Mouse (Mus musculus) heart, postnatal 0 days (tissue): ENCODE measurements around the gene Adarb1. TPM values are rescaled to one million over a fixed set of nuclear protein-coding genes. Genes with fewer than 3 reads are reported as not detected.
A peak's percentile ranks its signal among the peaks of the same experiment; 100 is the strongest.

Source experiments
- ATAC-seq: fragments of 200-750 bp; cut with Nextera tagmentation; 2 replicates; pipeline ENCODE4 v1.8.0; 2017; ENCODE audit warnings: low read depth, moderate number of reproducible peaks, moderate library complexity; ENCODE audit not compliant: insufficient read depth
- DNase-seq: peaks from one replicate; pipeline ENCODE4 v3.0.0-alpha.2; 2016; ENCODE audit warnings: low spot score
- H3K27ac ChIP-seq: fragments of 300-500 bp; sonication (generic); 2 replicates; pipeline ENCODE4 v1.5.1; 2014; ENCODE audit warnings: low read depth, mild to moderate bottlenecking
- H3K27me3 ChIP-seq: fragments of 300-500 bp; sonication (generic); 2 replicates; pipeline ENCODE4 v1.6.1; 2014; ENCODE audit warnings: low read length, mixed read lengths; ENCODE audit not compliant: control insufficient read depth, insufficient read depth
- H3K36me3 ChIP-seq: fragments of 300-500 bp; sonication (generic); replicated peaks from 2 replicates; pipeline ENCODE4 v1.6.1; 2014; ENCODE audit warnings: low read length, mixed read lengths; ENCODE audit not compliant: control insufficient read depth, insufficient read depth
- H3K4me1 ChIP-seq: fragments of 300-500 bp; sonication (generic); 2 replicates; pipeline ENCODE4 v1.6.1; 2014; ENCODE audit warnings: antibody characterized with exemption; ENCODE audit not compliant: control insufficient read depth, insufficient read depth
- H3K4me2 ChIP-seq: fragments of 300-500 bp; sonication (generic); 2 replicates; pipeline ENCODE4 v1.6.1; 2014; ENCODE audit warnings: low read depth, mild to moderate bottlenecking, low read length, moderate library complexity
- H3K4me3 ChIP-seq: fragments of 300-500 bp; sonication (generic); 2 replicates; pipeline ENCODE4 v1.5.1; 2014; ENCODE audit warnings: low read depth, low read length
- H3K9ac ChIP-seq: fragments of 300-500 bp; sonication (generic); replicated peaks from 2 replicates; pipeline ENCODE4 v1.6.1; 2014; ENCODE audit warnings: low read depth, low read length, mixed read lengths
- H3K9me3 ChIP-seq: fragments of 300-500 bp; sonication (generic); replicated peaks from 2 replicates; pipeline ENCODE4 v1.6.1; 2016; ENCODE audit warnings: low read length; ENCODE audit not compliant: control insufficient read depth
- CTCF ChIP-seq: IDR thresholded peaks from 2 replicates; pipeline ENCODE4 v1.5.1; 2016; ENCODE audit warnings: antibody characterized with exemption, control low read depth, low read depth
- EP300 ChIP-seq: IDR thresholded peaks from 2 replicates; pipeline ENCODE4 v1.6.1; 2016; ENCODE audit warnings: antibody characterized with exemption, low read depth
- WGBS: fragments of 180-500 bp; shearing (Covaris S2); extraction: QIAGEN DNeasy Blood & Tissue Kit; methylation state at CpG from one replicate; pipeline ENCODE4 v1.1.7; 2014; 5-methylcytosine and 5-hydroxymethylcytosine counted together
- polyA plus RNA-seq: library from polyadenylated mRNA; unstranded; fragments of >200 nt; fragmentation: Nextera tagmentation; extraction: Ambion mirVana; gene quantifications from 2 replicates; pipeline ENCODE4 v1.2.1, GENCODE M21; 2015
- total RNA-seq: library from RNA; depleted of rRNA; stranded (reverse); fragments of >200 nt; gene quantifications from 2 replicates; pipeline ENCODE4 v1.2.3, GENCODE M21; 2014; ENCODE audit warnings: low replicate concordance; rRNA removed

Gene Adarb1
- total and polyA plus RNA-seq, 2 experiments from 2014 or later, result 7.8 to 23.7 TPM

DNA sequence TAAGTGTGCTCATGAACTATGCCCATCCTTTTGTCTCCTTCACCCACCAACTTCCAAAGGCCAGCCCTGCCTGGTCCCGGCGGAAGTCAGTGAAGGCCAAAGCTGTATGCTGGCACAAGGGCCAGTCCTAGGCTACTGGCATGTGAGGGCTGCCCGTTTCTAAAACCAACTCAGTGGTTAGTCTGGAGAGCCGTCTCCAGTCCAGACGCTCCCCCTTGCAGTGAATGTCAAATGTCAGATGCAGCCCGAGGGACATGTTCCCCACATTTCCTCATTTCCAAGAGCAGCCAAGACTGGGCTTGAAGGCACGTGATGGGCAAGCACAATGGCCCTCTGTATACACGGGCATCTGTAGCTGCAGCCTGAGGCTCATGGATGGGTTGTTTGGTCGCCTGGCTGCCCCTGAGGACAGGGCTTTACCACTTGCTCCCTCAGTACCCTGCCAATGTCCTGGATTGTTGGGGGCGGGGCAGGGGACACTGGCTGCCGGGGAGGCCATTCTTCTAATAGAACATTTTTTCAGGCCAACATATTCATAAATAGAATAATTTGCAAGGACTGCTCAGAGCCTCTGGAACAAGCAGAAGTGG is 174.4 kb downstream of the Adarb1 start:
- Histone ChIP-seq H3K9ac (no peak overlapping the region), H3K4me3 (no peak overlapping the region)
- no peak for DNase-seq

DNA sequence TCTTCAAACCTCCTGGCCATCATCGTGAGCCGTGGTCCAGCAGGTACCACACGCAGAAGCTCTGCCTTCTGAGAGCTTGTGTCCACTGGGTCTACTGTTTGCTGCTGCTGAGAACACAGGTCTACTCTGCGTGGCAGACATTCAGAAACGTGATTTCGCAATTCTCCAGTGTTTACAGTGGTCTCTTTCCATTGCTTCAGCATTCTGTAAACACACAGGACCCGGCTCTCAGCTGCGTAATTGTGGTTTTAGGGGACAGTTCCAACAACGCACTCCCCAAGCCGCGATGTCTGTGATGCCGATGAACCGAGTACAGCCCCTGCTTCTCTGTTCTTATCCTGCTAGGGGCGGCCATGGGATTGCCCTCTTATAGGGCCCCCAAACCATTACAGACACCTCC is 175.2 kb downstream of the Adarb1 start:
- Histone ChIP-seq H3K4me1 (no peaks in the 10 kb centered on the region), H3K27me3 (no peaks in the 10 kb centered on the region), H3K4me2 (no peak overlapping the region), H3K4me3 (no peak overlapping the region), H3K9me3 (no peaks in the 10 kb centered on the region), H3K36me3 (no peaks in the 10 kb centered on the region), H3K27ac (no peak overlapping the region), H3K9ac (no peak overlapping the region)
- TF ChIP-seq EP300 (no peak), CTCF (no peak)
- ATAC-seq, result no peak
- 86% methylated on average over 14 of the region's 14 CpGs for WGBS
- DNase-seq, result no peak

More for the DNA sequence above, 174.4 kb downstream of the Adarb1 start:
- no peaks in the 10 kb centered on the region for H3K36me3 ChIP-seq
- no peak overlapping the region for H3K27ac ChIP-seq
- H3K4me1 ChIP-seq, result no peaks in the 10 kb centered on the region
- no peak for TF ChIP-seq EP300
- TF ChIP-seq CTCF, result no peak
- no peak overlapping the region for H3K4me2 ChIP-seq
- 72% methylated on average over 11 of the region's 11 CpGs for WGBS
- no peak for ATAC-seq
- no peaks in the 10 kb centered on the region for H3K9me3 ChIP-seq
- H3K27me3 ChIP-seq, result no peaks in the 10 kb centered on the region

DNA sequence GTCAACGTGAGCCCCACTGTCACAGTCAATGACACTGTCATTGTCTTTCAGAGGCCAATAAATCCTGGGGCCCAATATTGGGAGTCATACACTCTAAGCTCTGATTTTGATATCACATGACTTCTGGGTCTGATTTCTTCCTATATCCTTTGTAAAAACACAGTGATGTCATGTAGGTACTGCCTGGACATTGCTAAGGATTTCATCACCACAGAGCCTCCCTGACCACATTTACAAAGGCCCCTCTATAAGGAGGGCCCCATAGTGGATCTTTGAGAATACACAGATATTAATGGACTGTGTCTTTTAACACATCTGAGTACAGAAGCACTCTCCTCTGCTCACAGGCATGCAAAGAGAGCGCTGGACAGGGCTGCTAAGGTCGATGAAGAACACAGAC is 175.7 kb downstream of the Adarb1 start:
- no peaks in the 10 kb centered on the region for H3K9me3 ChIP-seq
- WGBS, result 71% methylated on average over 3 of the region's 3 CpGs
- H3K4me3 ChIP-seq, result no peak overlapping the region
- no peaks in the 10 kb centered on the region for H3K4me1 ChIP-seq
- H3K27ac ChIP-seq, result no peak overlapping the region
- H3K27me3 ChIP-seq, result no peaks in the 10 kb centered on the region
- no peak for ATAC-seq
- TF ChIP-seq CTCF (no peak), EP300 (no peak)
- no peaks in the 10 kb centered on the region for H3K36me3 ChIP-seq
- no peak for DNase-seq
- no peak overlapping the region for H3K9ac ChIP-seq
- H3K4me2 ChIP-seq, result no peak overlapping the region

DNA sequence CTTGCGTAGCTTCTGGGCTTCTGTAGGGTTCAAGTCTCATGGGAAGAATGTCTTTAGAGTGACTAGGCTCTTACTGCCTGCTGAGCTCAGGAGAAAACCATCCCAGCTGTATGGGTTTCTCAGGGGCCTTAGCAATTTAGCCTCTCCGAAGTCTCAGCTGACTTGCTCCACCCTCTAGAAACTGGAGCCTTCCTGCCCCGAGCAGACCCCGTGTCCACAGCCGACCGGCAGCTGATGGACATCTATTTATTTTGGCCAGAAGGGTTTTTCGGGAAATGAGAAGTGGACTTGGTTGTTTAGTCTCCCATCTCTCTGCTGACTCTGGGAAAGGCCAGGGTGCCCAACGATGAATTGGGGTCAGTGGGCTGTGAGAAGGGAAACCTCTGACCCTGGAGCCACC is 177.3 kb downstream of the Adarb1 start:
- no peaks in the 10 kb centered on the region for H3K9me3 ChIP-seq
- ATAC-seq (no peak; the same call in 1 of the 2 replicates), DNase-seq (peak; percentile 12)
- no peak overlapping the region for H3K4me2 ChIP-seq
- H3K27ac ChIP-seq, result no peak overlapping the region
- no peaks in the 10 kb centered on the region for H3K4me1 ChIP-seq
- no peak overlapping the region for H3K9ac ChIP-seq
- no peaks in the 10 kb centered on the region for H3K27me3 ChIP-seq
- H3K4me3 ChIP-seq, result no peak overlapping the region
- H3K36me3 ChIP-seq, result no peaks in the 10 kb centered on the region
- TF ChIP-seq CTCF (no peak), EP300 (no peak)
- WGBS, result 75% methylated on average over 8 of the region's 8 CpGs

Other genes starting within 250 kb of the Adarb1 start
- gene Pofut2, start 159.1 kb downstream of the Adarb1 start, total RNA-seq, result 78.8 and 94.1 TPM in 2 replicates
- 71.1 and 72.4 TPM in 2 replicates for gene Pofut2, start 159.1 kb downstream of the Adarb1 start, polyA plus RNA-seq
- 18.1 and 32.1 TPM in 2 replicates for gene Fam207a, start 97.5 kb upstream of the Adarb1 start, total RNA-seq
- gene Fam207a, start 97.5 kb upstream of the Adarb1 start, polyA plus RNA-seq, result 16.1 and 16.2 TPM in 2 replicates
- 0.69 and 12.2 TPM in 2 replicates for gene Itgb2, start 112.0 kb upstream of the Adarb1 start, total RNA-seq
- gene Itgb2, start 112.0 kb upstream of the Adarb1 start, polyA plus RNA-seq, result 1.4 and 1.5 TPM in 2 replicates
- 117 and 163 TPM in 2 replicates for gene Pttg1ip, start 163.4 kb upstream of the Adarb1 start, total RNA-seq
- gene Pttg1ip, start 163.4 kb upstream of the Adarb1 start, polyA plus RNA-seq, result 117 and 119 TPM in 2 replicates
- gene Sumo3, start 187.8 kb upstream of the Adarb1 start, total RNA-seq, result 112 and 128 TPM in 2 replicates
- 121 and 128 TPM in 2 replicates for gene Sumo3, start 187.8 kb upstream of the Adarb1 start, polyA plus RNA-seq
- gene Gm49325, start 187.9 kb upstream of the Adarb1 start, total RNA-seq, result not detected in 2 replicates
- 6.8 and 13.7 TPM in 2 replicates for gene Gm49325, start 187.9 kb upstream of the Adarb1 start, polyA plus RNA-seq
- gene Ube2g2, start 204.0 kb upstream of the Adarb1 start, total RNA-seq, result 54.1 and 56.4 TPM in 2 replicates
- 69.7 and 71.8 TPM in 2 replicates for gene Ube2g2, start 204.0 kb upstream of the Adarb1 start, polyA plus RNA-seq